ENCODE assay signal across 8 mouse cellular contexts in genomic region chr19:45116798-45117197, GRCm38 (mm10). TPM values are rescaled to one million over a fixed set of nuclear protein-coding genes. Genes with fewer than 3 reads are reported as not detected.
DNase-seq lines count a peak whose midpoint lies in the region; ATAC-seq and TF ChIP-seq lines count a peak whose summit lies in the region.

No protein-coding gene starts in this region.

- no peak for TF ChIP-seq POLR2A in cerebellum, adult 2 months (IDR thresholded peaks at IDR 0.05; ENCODE audit: borderline replicate concordance, insufficient read depth, low read length)
- TF ChIP-seq POLR2A in liver, adult 2 months (IDR thresholded peaks at IDR 0.05; ENCODE audit: extremely low read depth, insufficient read depth, low read length): no peak

- H3K27me3 ChIP-seq in cerebellum, adult 2 months (ENCODE audit: control insufficient read depth, insufficient read depth, low read length): no peaks in the 10 kb centered on the region
- H3K27me3 ChIP-seq in liver, adult 2 months (ENCODE audit: control insufficient read depth, insufficient read depth, low read length): no peaks in the 10 kb centered on the region
- peaks cover 47% of the 10 kb centered on the region for H3K27me3 ChIP-seq in liver, embryonic 12.5 days (replicated peaks)

- WGBS in cerebellum, adult 2 months: 79% methylated on average over 1 of the region's 1 CpGs
- 76% methylated on average over 1 of the region's 1 CpGs for WGBS in liver, adult 2 months
- whole genome bisulfite sequencing in liver, embryonic 12.5 days (ENCODE audit: insufficient replicate concordance): 15% methylated on average over 1 of the region's 1 CpGs

- H3K9me3 ChIP-seq in liver, embryonic 12.5 days (replicated peaks): no peaks in the 10 kb centered on the region

- no peak overlapping the region for H3K27ac ChIP-seq in cerebellum, adult 2 months (ENCODE audit: insufficient read depth, low read length)
- no peak overlapping the region for H3K27ac ChIP-seq in liver, adult 2 months (replicated peaks; ENCODE audit: insufficient read depth, low read depth, low read length)
- no peak overlapping the region for H3K27ac ChIP-seq in liver, embryonic 12.5 days

- TF ChIP-seq CTCF in cerebellum, adult 2 months (IDR thresholded peaks at IDR 0.05; ENCODE audit: borderline replicate concordance, insufficient read depth, low read depth, low read length): peak; percentile 44; the same call in 1 of the 2 replicates
- peak; percentile 44; the same call in 1 of the 2 replicates for TF ChIP-seq CTCF in liver, adult 2 months (IDR thresholded peaks at IDR 0.05; ENCODE audit: low read depth, low read length)

- no peak for ATAC-seq in cerebellum, adult (ENCODE audit: insufficient number of reproducible peaks, low FRiP score, low TSS enrichment)
- no peak for ATAC-seq in liver, embryonic 12.5 days

- DNase-seq in cerebellum, adult 2 months: peak; percentile 14 to 16
- peak; percentile 30 for DNase-seq in liver, adult 2 months (ENCODE audit: extremely low read depth, low read depth, low spot score)
- peak; percentile 49 for DNase-seq in R1 (ENCODE audit: low read depth, low spot score)
- DNase-seq in embryo, embryonic 11 days: peak; percentile 48
- peak; percentile 68 to 75 for DNase-seq in kidney, postnatal 4 days
- DNase-seq in retina, postnatal 1 day: peak; percentile 67

- no peaks in the 10 kb centered on the region for H3K79me2 ChIP-seq in liver, adult 2 months (ENCODE audit: control insufficient read depth, insufficient read depth, low read length)

- H3K36me3 ChIP-seq in liver, adult 2 months (ENCODE audit: control insufficient read depth, insufficient read depth, low read length): no peaks in the 10 kb centered on the region
- H3K36me3 ChIP-seq in liver, embryonic 12.5 days: no peaks in the 10 kb centered on the region

- H3K9ac ChIP-seq in liver, adult 2 months (ENCODE audit: low read depth, low read length): no peak overlapping the region
- no peak overlapping the region for H3K9ac ChIP-seq in liver, embryonic 12.5 days

- no peak overlapping the region for H3K4me2 ChIP-seq in liver, embryonic 12.5 days

- no peaks in the 10 kb centered on the region for H3K4me1 ChIP-seq in cerebellum, adult 2 months (ENCODE audit: control insufficient read depth, insufficient read depth, low read length)
- peaks cover 5% of the 10 kb centered on the region; the same call in 1 of the 2 replicates for H3K4me1 ChIP-seq in liver, adult 2 months (ENCODE audit: control insufficient read depth, insufficient read depth, low read length)
- H3K4me1 ChIP-seq in liver, embryonic 12.5 days: peaks cover 16% of the 10 kb centered on the region

- H3K4me3 ChIP-seq in cerebellum, adult 2 months (replicated peaks; ENCODE audit: insufficient read depth, low read depth, low read length): no peak overlapping the region
- no peak overlapping the region for H3K4me3 ChIP-seq in liver, adult 2 months (ENCODE audit: insufficient read depth, low read depth, low read length)
- no peak overlapping the region for H3K4me3 ChIP-seq in liver, embryonic 12.5 days

RNA-seq across cellular contexts. Expression of gene Tlx1, which starts 33.7 kb away (rescaled TPM):
- polyA plus RNA-seq in cerebellum, adult 2 months (2012; rRNA removed): 0.21 and 1.4 TPM in 2 replicates
- total RNA-seq in liver, adult 2 months (2014; rRNA removed): not detected in 2 replicates
- 0.05 TPM in 1 of 2 replicates, not detected in the other for polyA plus RNA-seq in liver, adult 2 months (2012; rRNA removed)
- not detected in 2 replicates for polyA plus RNA-seq in liver, embryonic 12.5 days (2016; fragmentation: Nextera tagmentation; extraction: Ambion mirVana)

RNA-seq across cellular contexts. Expression of gene Kazald1, which starts 41.8 kb away (rescaled TPM):
- 13.4 and 15.0 TPM in 2 replicates for polyA plus RNA-seq in cerebellum, adult 2 months (2012; rRNA removed)
- 0.67 and 1.2 TPM in 2 replicates for total RNA-seq in liver, adult 2 months (2014; rRNA removed)
- polyA plus RNA-seq in liver, adult 2 months (2012; rRNA removed): 1.1 and 1.2 TPM in 2 replicates
- polyA plus RNA-seq in liver, embryonic 12.5 days (2016; fragmentation: Nextera tagmentation; extraction: Ambion mirVana): 0.18 and 0.35 TPM in 2 replicates

Comparison
In these comparisons a context has a peak if more than half of its experiments do, and no peak if none do; other contexts are left out.
1. DNase-seq: peak in every context shown above with its lines; median percentile 72 in kidney, postnatal 4 days; 67 in retina, postnatal 1 day; 49 in R1; 48 in embryo, embryonic 11 days; 30 in liver, adult 2 months; 15 in cerebellum, adult 2 months.